Comparison of ENCODE assay signal across 14 mouse cellular contexts in the genomic region with DNA sequence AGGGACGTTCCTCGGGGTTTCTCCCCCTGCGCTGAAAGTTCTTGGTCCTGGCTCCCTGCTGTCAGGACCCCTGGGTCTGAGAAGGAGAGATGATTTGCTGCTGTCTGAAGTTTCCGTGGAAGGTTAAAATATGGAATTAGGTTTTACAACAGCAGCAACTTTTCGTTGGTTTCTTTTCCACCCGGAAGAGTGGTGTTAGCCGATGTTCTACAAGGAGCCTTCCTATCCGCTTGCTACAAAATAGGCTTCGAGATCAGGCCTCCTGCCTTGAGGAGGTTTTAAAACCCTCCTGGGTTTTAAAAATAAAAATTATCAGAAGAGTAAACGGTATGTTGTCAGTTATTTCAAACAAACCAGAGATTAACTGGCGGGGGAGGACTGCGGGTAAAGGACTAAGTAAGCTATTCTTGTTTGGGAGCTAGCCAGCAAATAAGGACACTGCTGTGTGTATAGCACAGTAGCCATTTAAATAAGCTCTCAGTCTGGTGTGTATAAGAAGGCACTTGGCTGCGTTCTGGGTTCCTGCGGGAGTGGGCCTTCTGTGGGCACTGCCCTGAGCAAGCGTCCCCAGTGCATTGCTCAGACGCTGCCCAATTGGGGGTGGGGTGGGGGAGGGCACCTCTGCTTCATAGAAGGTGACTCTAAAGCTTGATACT. TPM values are rescaled to one million over a fixed set of nuclear protein-coding genes. Genes with fewer than 3 reads are reported as not detected.
A peak's percentile ranks its signal among the peaks of the same experiment; 100 is the strongest.
DNase-seq lines count a peak whose midpoint lies in the region; ATAC-seq and TF ChIP-seq lines count a peak whose summit lies in the region.
"Had no signal": no experiment of that assay in that cellular context is flagged by ENCODE, and none has a peak within 500 bp of the region (broad histone marks: within the 10 kb centered on the region; RNA-seq: fewer than 3 reads in every experiment).

No protein-coding gene starts in this region.

- H3K27ac ChIP-seq in heart, embryonic 10.5 days: no peak overlapping the region
- no peak overlapping the region for H3K27ac ChIP-seq in kidney, embryonic 16.5 days (ENCODE audit: low read length)
- H3K27ac ChIP-seq in embryonic facial prominence, embryonic 11.5 days (replicated peaks; ENCODE audit: low read depth, low read length): no peak overlapping the region
- H3K27ac ChIP-seq: liver, embryonic 14.5 days had no signal

- DNase-seq in heart, embryonic 10.5 days (ENCODE audit: low spot score): no peak
- DNase-seq in heart, adult 9 months (ENCODE audit: low spot score in 2 of 2): no peak
- no peak for DNase-seq in kidney, adult 18-20 months
- no peak for DNase-seq in embryonic facial prominence, embryonic 11.5 days (ENCODE audit: low spot score)
- DNase-seq in ovary, postnatal 14 days (ENCODE audit: low spot score): no peak
- DNase-seq in cerebellum, postnatal 36 days: no peak
- DNase-seq: adrenal gland, postnatal 14 days; gastrocnemius, postnatal 25 days; retina, postnatal 1 day had no signal

- H3K9ac ChIP-seq in kidney, embryonic 16.5 days (replicated peaks; ENCODE audit: low read length): no peak overlapping the region
- H3K9ac ChIP-seq in embryonic facial prominence, embryonic 11.5 days (replicated peaks; ENCODE audit: low read length): peak overlapping the region; percentile 47; the same call in 1 of the 2 replicates
- H3K9ac ChIP-seq: liver, embryonic 14.5 days had no signal

- H3K27me3 ChIP-seq in heart, embryonic 10.5 days (ENCODE audit: insufficient read depth, poor library complexity, severe bottlenecking): peaks cover 100% of the 10 kb centered on the region
- H3K27me3 ChIP-seq in kidney, embryonic 16.5 days (ENCODE audit: insufficient read depth, low read length): peaks cover 96% of the 10 kb centered on the region
- peaks cover 80% of the 10 kb centered on the region for H3K27me3 ChIP-seq in embryonic facial prominence, embryonic 11.5 days (ENCODE audit: control insufficient read depth, insufficient read depth, low read length)
- no peaks in the 10 kb centered on the region for H3K27me3 ChIP-seq in myocyte (ENCODE audit: control insufficient read depth, insufficient read depth, insufficient read length)

- no peaks in the 10 kb centered on the region for H3K9me3 ChIP-seq in heart, embryonic 10.5 days
- H3K9me3 ChIP-seq in kidney, embryonic 16.5 days (ENCODE audit: low read length): no peaks in the 10 kb centered on the region
- H3K9me3 ChIP-seq in embryonic facial prominence, embryonic 11.5 days (replicated peaks; ENCODE audit: control insufficient read depth, low read length): no peaks in the 10 kb centered on the region

- no peaks in the 10 kb centered on the region for H3K79me2 ChIP-seq in myocyte (ENCODE audit: control insufficient read depth, insufficient read depth)

- H3ac ChIP-seq in myocyte (ENCODE audit: control insufficient read depth, insufficient read length): no peak overlapping the region

- no peak overlapping the region; the same call in 1 of the 2 replicates for H3K4me2 ChIP-seq in kidney, embryonic 16.5 days (replicated peaks; ENCODE audit: low read depth, low read length)
- H3K4me2 ChIP-seq in embryonic facial prominence, embryonic 11.5 days (ENCODE audit: low read depth, low read length): peak overlapping the region; percentile 25
- H3K4me2 ChIP-seq in myocyte (ENCODE audit: low read depth): peak overlapping the region; percentile 79

- whole genome bisulfite sequencing in heart, embryonic 10.5 days: 4% methylated on average over 16 of the region's 16 CpGs
- WGBS in kidney, embryonic 16.5 days: 5% methylated on average over 16 of the region's 16 CpGs
- 4% methylated on average over 16 of the region's 16 CpGs for WGBS in embryonic facial prominence, embryonic 11.5 days

- TF ChIP-seq POLR2A in myocyte (IDR thresholded peaks at IDR 0.05; ENCODE audit: insufficient read length, low read depth): no peak

- ATAC-seq in kidney, embryonic 16.5 days (ENCODE audit: low FRiP score, low TSS enrichment): no peak
- no peak for ATAC-seq in embryonic facial prominence, embryonic 11.5 days (replicated peaks; ENCODE audit: insufficient number of reproducible peaks, low FRiP score, low TSS enrichment, low read depth)
- ATAC-seq: Patski had no signal

- peaks cover 30% of the 10 kb centered on the region for H3K4me1 ChIP-seq in heart, embryonic 10.5 days
- peaks cover 18% of the 10 kb centered on the region for H3K4me1 ChIP-seq in kidney, embryonic 16.5 days (ENCODE audit: insufficient read depth, low read length)
- no peaks in the 10 kb centered on the region; the same call in 1 of the 2 replicates for H3K4me1 ChIP-seq in embryonic facial prominence, embryonic 11.5 days (ENCODE audit: control insufficient read depth, insufficient read depth, low read length)

- H3K36me3 ChIP-seq in heart, embryonic 10.5 days: no peaks in the 10 kb centered on the region
- H3K36me3 ChIP-seq in kidney, embryonic 16.5 days (ENCODE audit: insufficient read depth, low read length): no peaks in the 10 kb centered on the region
- no peaks in the 10 kb centered on the region for H3K36me3 ChIP-seq in embryonic facial prominence, embryonic 11.5 days (replicated peaks; ENCODE audit: control insufficient read depth, insufficient read depth, low read depth, low read length)
- H3K36me3 ChIP-seq in myocyte (ENCODE audit: control insufficient read depth, insufficient read depth): no peaks in the 10 kb centered on the region

- H3K4me3 ChIP-seq in heart, embryonic 10.5 days: peak overlapping the region; percentile 29; the same call in 1 of the 2 replicates
- H3K4me3 ChIP-seq in kidney, embryonic 16.5 days (ENCODE audit: low read length): peak overlapping the region; percentile 20
- H3K4me3 ChIP-seq in embryonic facial prominence, embryonic 11.5 days (ENCODE audit: low read depth, low read length): peak overlapping the region; percentile 30
- H3K4me3 ChIP-seq in myocyte: peak overlapping the region; percentile 72

TF ChIP-seq in myocyte, 11 proteins besides CTCF, POLR2A, EP300 and RAD21:
- TF ChIP-seq SRF (IDR thresholded peaks at IDR 0.05; ENCODE audit: control insufficient read depth, insufficient read length, low read depth): no peak
- TF ChIP-seq MYOG (IDR thresholded peaks at IDR 0.05; ENCODE audit: control insufficient read depth in 1 of 3, insufficient read depth in 1 of 3, insufficient read length in 2 of 3, low read depth in 2 of 3): no peak
- no peak for TF ChIP-seq REST (IDR thresholded peaks at IDR 0.05; ENCODE audit: insufficient read depth, insufficient read length)
- no peak for TF ChIP-seq POLR2AphosphoS2 (IDR thresholded peaks at IDR 0.05; ENCODE audit: insufficient read length, low read depth)
- TF ChIP-seq MYOD1 (IDR thresholded peaks at IDR 0.05; ENCODE audit: control insufficient read depth in 1 of 3, insufficient read length in 2 of 3, low read depth in 2 of 3): no peak
- TF ChIP-seq CEBPB (IDR thresholded peaks at IDR 0.05; ENCODE audit: insufficient read depth, poor library complexity, severe bottlenecking): no peak
- TF ChIP-seq USF1 (IDR thresholded peaks at IDR 0.05; ENCODE audit: low read depth): no peak
- no peak for TF ChIP-seq MAX (IDR thresholded peaks at IDR 0.05; ENCODE audit: low read depth)
- TF ChIP-seq TCF12 (IDR thresholded peaks at IDR 0.05; ENCODE audit: insufficient read depth, poor library complexity, severe bottlenecking): no peak
- no peak for TF ChIP-seq TCF3 (IDR thresholded peaks at IDR 0.05; ENCODE audit: insufficient read length, low read depth)
- no peak for TF ChIP-seq E2F4 (IDR thresholded peaks at IDR 0.05; ENCODE audit: insufficient read depth)

RNA-seq across cellular contexts. Expression of gene Sim2, which starts 3.0 kb away (rescaled TPM):
- 0.05 and 0.18 TPM in 2 replicates for polyA plus RNA-seq in heart, embryonic 10.5 days (2016; fragmentation: Nextera tagmentation; extraction: Ambion mirVana)
- polyA plus RNA-seq in kidney, embryonic 16.5 days (2015; fragmentation: Nextera tagmentation; extraction: Ambion mirVana): 1.3 and 1.7 TPM in 2 replicates
- polyA plus RNA-seq in embryonic facial prominence, embryonic 11.5 days (2014; fragmentation: Nextera tagmentation; extraction: Ambion mirVana): 3.0 and 3.9 TPM in 2 replicates
- polyA plus RNA-seq in myocyte (2012; fragmentation: generic; extraction: Trizol): 8.6 TPM
- polyA plus RNA-seq: urinary bladder, adult 2 months had no signal

Comparison
In these comparisons a context has a peak if more than half of its experiments do, and no peak if none do; other contexts are left out.
1. H3K4me3 ChIP-seq: peak in every context shown above with its lines; median percentile 72 in myocyte; 30 in embryonic facial prominence, embryonic 11.5 days; 29 in heart, embryonic 10.5 days; 20 in kidney, embryonic 16.5 days.